Mouse (Mus musculus): ENCODE results near the gene Npw. TPM values are rescaled to one million over a fixed set of nuclear protein-coding genes. Genes with fewer than 3 reads are reported as not detected.

Gene Npw
- total RNA-seq, 2 experiments from 2014 or later, result not detected

DNA sequence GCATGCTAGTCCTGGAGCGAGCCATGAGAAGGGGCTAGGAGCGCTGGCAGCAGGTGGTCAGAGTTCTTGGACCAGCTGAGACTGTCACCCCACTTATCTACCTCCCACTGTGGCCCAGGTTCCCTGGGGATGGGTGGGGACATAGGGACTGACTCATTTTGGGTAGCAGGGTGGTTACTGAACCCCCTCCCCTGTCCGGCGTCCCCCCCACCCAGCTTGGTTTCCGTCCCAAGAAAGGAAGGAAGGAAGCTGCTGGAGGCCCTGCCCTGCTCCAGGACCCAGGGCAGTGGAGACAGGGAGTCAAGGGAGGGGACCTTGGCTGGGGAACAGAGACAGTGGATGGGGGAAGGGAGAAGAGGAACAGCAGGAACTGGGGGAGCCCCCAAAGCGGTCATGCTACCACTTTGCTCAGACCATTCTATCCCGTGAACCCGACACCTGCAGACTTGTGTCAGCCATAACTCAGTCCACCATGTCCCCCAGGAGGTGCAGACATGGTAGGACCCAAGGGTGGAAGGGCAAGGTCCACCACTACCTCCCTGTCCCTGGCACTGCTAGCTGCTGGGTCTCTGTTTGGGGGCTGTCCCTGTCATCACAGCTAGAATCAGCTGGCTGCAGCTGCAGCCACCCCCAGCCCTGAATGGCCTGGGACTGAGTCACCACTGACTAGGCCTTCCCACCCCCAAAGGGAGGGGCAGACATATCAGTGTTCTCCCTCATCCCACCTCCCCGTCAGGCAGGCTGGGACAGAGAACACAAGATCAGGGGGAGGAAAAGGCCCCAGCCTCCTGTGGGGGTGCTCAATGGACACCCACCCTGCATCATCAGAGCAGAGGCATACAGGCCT, 13.2 kb downstream of the Npw start:
- peak in 1 of 2 experiments; percentile 73 for DNase-seq (ENCODE audit: extremely low spot score in 1 of 2, low spot score in 2 of 2)
- intact Hi-C loops (cut with DNase I), result no loop called here

DNA sequence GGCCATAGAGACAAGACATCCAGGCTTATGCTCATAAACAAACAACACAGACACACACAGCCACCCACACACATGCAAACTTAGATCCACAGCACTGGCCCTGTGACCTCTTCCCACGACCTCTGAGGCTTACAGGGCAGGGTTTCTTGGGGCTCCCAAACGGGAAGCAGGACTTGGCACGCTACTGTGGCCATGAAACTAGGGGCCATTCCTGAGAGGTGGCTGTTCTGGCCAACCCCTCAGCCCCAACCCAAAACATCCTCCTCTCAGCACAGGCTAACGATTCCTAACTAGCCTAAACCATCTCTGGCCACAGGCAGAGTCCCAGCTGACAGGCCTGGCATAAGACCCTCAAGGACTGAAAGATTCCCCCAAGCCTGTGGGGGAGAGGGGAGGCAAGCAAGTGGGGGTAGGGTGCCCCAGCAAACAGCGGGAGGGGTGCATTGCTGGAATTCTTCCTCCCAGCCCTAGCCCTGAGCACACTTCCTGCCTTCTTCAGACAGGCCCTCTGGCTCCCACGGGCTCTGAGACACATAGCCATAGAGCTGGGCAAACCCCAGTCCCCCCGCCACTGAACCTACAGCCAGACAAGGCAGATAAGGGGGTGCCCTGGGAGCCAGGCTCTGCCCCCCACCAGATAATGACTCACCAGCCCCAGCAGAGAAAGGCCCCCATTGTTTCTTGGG, 14.1 kb downstream of the Npw start:
- DNase-seq (ENCODE audit: extremely low spot score in 1 of 2, low spot score in 2 of 2), result peak in 1 of 2 experiments; percentile 69
- intact Hi-C loops (cut with DNase I), result no loop called here

DNA sequence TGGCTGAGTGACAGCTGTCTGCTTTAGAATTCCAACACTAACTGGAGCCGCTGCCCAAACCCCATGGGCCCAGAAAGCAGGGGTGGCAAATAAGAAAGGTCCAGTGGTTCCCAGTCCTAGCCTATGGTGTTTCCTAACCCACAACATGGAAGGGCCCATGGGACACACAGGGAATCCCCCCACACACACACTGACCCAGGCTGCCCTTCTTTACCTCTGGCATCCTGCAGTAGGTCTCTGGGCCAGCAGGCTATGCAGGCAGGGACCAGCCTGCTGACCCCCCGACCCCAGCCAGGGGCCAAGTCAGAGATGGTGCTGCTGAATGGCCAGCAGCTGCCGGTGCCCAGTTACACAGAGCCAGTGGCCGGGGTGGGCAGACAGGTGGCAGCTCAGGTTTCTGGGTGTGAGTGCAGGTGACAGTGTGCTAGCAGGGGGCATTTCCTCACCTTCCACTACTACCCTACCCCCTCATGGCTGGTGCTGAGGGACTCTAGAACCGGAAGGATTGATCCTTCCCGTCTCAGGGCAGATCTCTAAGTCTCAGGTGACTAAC, 15.4 kb downstream of the Npw start:
- intact Hi-C loops (cut with DNase I), result no loop called here
- DNase-seq (ENCODE audit: extremely low spot score in 1 of 2, low spot score in 2 of 2), result no peak

DNA sequence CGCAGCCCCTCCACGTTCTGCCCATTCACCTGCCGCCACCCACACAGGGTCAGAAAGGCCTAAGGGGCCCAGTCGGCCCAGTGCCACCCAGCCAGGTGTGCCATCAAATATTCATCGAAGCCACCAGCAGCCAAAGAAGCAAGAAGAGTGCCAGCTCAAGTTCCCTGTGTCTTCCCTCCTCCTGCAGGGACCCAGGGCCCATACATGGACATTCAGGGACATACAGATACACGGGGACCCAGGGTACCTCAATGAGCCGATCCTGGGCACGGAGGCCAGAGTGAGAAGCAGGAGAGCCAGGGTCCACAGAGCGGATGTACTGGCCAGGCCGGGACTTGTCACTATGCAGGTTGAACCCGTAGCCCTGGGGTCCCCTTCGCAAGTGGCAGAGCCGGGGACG, 16.3 kb downstream of the Npw start:
- DNase-seq (ENCODE audit: extremely low spot score in 1 of 2, low spot score in 2 of 2), result no peak
- intact Hi-C loops (cut with DNase I), result no loop called here

DNA sequence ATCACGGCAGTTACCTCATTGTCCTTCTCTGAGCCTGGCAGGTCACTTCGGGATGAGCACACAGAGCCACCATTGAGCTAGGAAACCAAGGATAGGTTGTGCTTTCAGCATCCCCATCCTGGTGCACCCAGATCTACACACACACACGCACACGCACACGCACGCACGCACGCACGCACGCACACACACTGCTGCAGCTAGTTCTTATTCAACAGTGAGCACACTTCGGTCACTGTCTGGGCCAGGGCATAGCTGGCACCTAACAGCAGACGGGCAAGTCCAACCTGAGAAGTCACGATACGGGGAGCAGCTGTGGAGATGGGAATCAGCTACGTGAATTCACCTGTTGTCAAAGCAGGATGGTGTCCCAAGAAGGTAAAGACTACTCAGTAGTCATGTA, 17.7 kb downstream of the Npw start:
- DNase-seq (ENCODE audit: extremely low spot score in 1 of 2, low spot score in 2 of 2), result no peak
- intact Hi-C loops (cut with DNase I), result no loop called here

DNA sequence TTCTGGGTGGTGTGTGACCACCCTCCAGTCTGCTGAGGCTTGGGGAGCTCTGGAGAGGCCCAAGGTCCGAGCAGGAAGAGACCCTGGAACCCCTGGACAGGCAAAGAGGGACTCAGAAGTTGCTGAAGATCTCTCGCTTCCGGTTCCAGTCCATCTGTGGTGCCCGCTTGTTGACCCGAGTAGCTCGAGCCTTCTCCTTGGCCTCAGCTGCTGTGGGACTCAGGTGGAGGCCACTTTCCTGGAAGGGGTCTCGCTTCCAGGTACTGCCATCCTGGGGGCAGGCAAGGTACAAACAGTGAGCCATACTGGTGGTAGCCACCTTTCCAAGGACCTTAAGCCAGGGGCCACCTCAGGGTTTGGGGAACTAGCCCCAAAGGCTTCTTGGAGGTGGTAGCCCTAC, 18.1 kb downstream of the Npw start:
- DNase-seq (ENCODE audit: extremely low spot score in 1 of 2, low spot score in 2 of 2), result no peak
- intact Hi-C loops (cut with DNase I), result no loop called here

DNA sequence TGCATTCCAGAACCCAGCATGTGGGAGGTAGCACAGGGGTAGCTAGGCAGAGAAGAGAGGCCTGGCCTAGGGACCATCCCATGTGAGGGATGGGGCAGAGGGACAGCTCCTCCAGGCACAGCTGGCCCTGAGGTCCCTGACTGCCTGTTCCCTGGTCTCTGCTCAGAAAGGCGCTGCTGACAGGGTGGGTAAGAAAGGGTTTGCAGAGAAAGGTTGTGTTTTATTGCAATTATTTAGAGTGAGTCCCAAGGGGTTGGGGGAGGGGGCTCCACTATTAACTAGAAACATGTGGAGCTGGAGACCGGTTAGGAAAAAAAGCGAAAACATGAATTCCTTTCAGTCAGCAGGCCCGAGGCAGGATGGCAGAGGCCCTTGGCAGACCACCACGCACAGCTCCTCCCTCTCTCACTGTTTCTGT, 18.7 kb downstream of the Npw start:
- no peak for DNase-seq (ENCODE audit: extremely low spot score in 1 of 2, low spot score in 2 of 2)
- intact Hi-C loops (cut with DNase I), result no loop called here

DNA sequence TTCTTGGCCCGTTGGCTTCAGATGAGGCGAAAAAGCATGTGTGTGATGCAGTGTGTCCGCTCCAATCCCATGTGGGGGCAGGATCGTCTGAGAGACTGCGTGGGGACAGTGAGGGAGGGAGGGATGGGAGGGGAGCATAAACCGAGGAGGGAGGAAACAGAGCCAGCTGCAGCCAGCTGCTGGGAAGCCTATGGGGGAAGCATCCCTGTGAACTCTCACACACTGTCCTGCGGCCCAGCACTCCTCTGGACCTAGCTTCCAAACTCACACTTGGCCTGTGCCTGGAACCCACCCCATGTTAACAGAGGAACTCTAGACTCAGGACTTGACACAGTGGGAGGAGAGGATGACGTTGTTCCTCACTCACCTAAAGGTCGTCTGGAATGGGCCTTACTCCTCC, 19.4 kb downstream of the Npw start:
- intact Hi-C loops (cut with DNase I), result no loop called here
- DNase-seq (ENCODE audit: extremely low spot score in 1 of 2, low spot score in 2 of 2), result peak in 1 of 2 experiments; percentile 56

DNA sequence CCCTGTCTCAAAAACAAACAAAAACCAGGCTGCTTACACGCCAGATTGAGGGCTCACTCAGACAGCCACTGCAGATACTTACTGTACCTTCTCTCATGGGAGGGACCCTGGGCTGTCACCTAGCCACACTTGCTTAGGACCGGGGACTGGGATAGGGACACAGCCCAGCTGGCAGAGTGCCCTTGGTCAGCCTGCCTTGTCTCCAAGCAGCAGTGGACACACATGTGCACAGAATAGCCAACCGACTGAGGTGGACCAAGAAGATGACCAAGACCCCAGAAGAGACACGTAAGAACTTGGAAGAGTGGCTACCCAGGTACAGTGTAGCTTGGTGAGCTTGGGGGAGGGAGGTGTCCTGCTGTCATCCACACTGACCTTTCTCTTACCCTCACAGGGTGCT, 20.0 kb downstream of the Npw start:
- DNase-seq (ENCODE audit: extremely low spot score in 1 of 2, low spot score in 2 of 2), result no peak
- intact Hi-C loops (cut with DNase I), result no loop called here

DNA sequence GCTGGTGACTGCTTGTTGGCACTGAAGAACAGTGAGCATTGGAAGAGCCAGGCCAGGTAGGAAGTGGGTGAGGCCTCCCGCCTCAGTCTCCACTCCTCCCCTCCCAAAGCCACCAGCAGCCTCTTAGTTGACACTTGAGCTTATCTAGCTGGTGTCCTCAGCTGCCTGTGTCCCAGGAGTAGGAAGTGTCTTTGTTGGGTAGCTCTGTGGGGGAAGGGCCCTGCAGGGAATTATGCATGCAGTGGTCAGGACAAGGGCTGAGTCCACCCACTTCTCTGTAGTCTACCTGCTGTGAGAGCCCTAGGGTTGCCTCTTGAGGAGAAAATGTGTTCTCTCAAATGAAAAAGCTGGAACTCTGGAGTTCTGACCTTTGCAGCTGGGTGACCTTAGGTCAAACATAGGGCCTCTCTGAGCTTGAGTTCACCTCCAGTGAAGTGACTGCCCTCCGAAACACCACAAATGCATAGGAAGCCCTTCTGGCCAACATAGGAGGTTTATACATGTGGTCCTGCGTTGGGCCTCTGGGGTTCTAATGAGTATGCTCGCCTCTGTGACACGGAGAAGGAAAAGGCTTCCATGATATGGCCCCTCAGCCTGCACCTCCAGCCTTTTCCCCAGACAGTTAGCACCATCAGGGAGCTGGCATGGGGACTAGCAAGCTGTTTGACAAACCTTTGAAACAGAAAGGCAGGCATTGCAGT, 21.3 kb downstream of the Npw start:
- intact Hi-C loops (cut with DNase I), result no loop called here
- DNase-seq (ENCODE audit: extremely low spot score in 1 of 2, low spot score in 2 of 2), result no peak

DNA sequence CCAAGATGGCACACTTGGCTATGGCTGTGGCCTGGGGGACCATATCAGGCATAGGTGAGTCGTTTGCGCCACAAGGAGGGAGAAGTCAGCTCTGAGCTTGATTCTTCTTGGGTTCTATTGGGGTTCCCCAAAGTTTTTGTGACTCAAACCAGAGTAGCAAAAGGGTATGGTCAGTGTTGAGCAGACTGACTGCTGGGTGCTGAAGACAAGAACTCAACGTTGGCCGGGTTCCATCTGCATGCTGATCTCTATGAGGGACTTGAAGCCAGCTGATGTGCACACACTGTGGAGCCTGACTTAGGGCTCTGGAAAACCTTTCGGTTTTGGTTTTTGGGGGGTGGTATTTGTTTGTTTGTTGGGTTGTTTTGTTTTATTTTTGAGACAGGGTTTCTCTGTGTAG, 22.6 kb downstream of the Npw start:
- intact Hi-C loops (cut with DNase I), result no loop called here
- DNase-seq (ENCODE audit: extremely low spot score in 1 of 2, low spot score in 2 of 2), result no peak

DNA sequence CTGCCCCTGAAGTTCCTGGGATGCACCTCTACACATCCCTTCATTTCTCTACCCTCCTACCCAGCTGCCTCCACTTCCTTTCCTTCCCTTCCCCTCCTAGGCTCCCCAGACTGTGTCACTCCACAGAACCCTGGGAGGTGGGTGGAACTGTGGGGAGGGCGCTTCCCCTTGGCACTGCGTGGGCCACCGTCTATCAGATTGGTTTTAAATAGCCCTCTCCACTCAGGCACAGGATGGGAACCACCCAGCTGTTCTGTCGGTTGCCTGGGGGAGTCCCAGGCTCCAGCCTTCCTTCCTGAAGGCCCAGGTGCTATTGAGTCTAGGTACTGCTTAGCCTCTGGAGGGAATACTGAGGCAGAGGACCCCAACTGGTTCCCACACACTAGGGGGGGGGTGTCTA, 23.2 kb downstream of the Npw start:
- intact Hi-C loops (cut with DNase I), result no loop called here
- no peak for DNase-seq (ENCODE audit: extremely low spot score in 1 of 2, low spot score in 2 of 2)

DNA sequence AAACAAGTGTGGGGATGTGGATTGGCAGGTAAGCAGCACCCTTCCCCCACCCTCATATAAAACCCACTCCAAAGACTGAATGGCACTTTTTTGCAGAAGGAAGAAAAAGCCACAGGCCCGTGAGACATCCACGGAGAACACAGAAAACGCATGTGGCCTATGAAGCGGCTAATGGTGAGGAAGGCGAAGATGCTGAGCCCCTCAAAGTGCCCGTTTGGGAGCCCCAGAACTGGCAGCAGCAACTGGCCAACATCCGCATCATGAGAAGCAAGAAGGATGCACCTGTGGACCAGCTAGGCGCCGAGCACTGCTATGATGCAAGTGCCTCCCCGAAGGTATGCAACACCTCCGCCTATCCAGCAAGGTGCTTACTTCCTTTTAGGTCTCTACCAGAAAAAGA, 24.4 kb downstream of the Npw start:
- no peak for DNase-seq (ENCODE audit: extremely low spot score in 1 of 2, low spot score in 2 of 2)
- intact Hi-C loops (cut with DNase I), result no loop called here

DNA sequence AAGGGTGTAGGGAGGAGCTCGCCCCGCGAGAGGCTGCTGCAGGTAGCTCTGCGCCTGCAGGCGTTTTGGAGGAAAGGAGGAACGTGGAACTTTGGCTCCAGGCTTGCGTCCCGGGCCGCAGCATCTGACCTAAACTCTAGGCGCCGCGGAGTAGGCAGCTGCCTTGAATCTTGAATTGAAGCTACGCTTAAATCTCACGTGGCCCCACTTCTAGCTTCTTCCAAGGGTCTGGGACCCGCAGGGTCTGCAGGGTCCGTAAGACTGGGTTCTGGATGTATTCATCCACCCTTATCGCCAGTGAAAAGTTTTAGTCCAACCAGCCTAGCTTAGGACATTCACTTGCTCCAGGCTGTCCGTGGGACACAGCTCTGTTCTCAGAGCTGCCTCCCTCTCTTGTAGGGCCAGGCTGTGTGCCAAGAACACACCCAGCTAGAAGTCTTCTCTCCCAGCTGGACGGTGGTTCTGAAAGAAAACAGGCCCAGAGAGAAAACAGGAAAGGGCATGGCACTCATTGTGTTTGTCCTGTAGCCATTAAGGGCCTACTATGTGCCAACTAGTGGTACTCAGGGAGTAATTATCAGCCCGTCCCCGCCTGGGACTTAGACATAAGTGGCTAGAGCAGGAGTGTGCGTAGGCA, 25.3 kb downstream of the Npw start:
- intact Hi-C loops (cut with DNase I), result no loop called here
- DNase-seq (ENCODE audit: extremely low spot score in 1 of 2, low spot score in 2 of 2), result peak in 1 of 2 experiments; percentile 87

DNA sequence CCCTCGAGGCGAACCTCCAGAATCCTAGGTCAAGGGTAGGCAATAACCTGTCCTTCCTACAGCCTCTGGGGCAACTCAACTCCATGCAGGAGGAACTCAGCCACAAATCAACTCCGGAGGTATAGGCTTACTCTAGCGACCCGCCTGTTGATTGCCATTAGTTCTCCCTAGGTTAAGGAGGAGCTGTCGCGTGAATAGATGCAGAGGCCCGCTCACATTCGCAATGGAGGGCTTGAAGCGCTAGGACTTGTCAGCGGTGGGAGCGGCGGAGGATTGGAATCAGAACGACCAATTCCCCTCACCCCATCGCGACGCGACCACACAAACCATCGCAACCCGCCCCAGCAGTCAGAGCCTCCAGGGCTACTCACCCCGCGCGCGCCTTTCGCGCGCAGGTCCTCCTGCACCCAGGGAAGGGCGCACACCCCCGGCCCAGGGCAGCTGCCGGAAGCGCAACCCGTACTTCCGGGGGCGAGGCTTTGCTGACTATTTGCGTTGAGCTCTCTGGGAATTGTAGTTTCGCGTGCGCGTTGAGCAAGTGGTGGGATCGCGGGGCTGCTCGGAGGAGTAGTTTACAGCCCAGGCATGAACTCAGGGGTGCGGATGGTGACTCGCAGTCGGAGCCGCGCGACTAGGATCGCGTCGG, 26.0 kb downstream of the Npw start, which contains the start of the genes Tsc2 and Nthl1:
Tsc2 (minus strand) TSS at position 464 of the 646 bp plus-strand sequence.
Nthl1 (plus strand) TSS at position 514 of the 646 bp plus-strand sequence.
- intact Hi-C loops (cut with DNase I), result no loop called here
- peak; percentile 81 to 90 for DNase-seq (ENCODE audit: extremely low spot score in 1 of 2, low spot score in 2 of 2)

DNA sequence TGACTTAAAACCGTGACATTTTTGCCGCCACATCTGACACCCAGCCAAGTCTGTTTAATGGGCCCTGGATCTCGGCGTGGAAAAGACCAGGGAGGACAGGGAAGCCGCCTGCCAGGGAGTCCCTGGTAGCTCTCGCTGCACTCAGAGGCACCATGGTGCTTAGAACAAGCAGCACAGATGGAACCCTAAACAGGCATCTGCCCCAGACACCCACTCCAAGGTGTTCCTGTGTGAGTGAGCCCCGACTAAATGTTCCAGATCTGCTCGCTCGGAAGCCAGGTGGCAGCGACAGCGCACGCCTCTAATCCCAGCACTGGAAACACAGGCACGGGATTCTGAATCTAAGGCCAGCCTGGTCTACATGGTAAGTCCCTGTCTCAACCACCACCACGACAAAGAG, 28.2 kb downstream of the Npw start:
- DNase-seq (ENCODE audit: extremely low spot score in 1 of 2, low spot score in 2 of 2), result no peak
- intact Hi-C loops (cut with DNase I), result no loop called here

DNA sequence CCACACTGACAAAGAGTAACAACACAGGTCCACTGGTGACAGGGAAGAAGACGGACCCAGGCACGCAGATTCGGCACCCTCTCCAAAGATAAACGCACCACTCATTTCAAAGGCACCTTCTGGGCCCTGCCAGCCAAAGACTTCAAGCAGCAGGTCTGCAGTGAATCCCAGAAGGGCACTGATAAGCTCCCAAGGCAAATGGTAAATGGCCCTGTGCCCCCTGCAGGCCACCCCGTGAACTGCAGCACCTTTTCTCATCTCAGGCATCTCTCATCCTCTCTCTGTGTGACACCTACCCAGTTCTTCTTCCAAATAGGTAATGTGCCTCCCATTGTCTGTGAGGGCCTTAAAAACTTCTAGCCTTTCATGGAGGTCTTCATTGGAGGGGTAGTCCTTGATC, 29.6 kb downstream of the Npw start:
- intact Hi-C loops (cut with DNase I), result loop anchor here (5.0 kb wide), 1 partner anchor 36 kb away; no protein-coding TSS in a partner anchor
- DNase-seq (ENCODE audit: extremely low spot score in 1 of 2, low spot score in 2 of 2), result peak; percentile 25 to 67

DNA sequence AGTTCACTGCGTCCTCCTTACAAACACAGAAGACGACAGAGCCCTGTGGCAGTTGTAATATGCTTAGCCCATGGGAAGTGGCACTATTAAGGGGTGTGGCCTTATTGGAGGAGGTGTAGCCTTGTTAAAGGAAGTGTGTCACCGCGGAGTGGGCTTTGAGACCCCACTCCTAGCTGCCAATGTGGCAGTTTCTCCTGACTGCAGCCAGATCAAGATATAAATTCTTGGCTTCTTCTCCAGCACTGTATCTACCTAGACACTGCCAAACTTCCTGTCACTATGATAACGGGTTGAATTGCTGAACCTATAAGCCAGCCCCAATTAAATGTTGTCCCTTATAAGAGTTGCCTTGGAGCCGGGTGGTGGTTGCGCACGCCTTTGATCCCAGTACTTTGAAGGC, 32.8 kb downstream of the Npw start:
- intact Hi-C loops (cut with DNase I), result loop anchor here (5.0 kb wide), 1 partner anchor 33 kb away; no protein-coding TSS in a partner anchor
- DNase-seq (ENCODE audit: extremely low spot score in 1 of 2, low spot score in 2 of 2), result no peak

Measured in left cerebral cortex, postnatal 10 days (tissue).